Mouse (Mus musculus): ENCODE data around the gene Mob3b. TPM values are rescaled to one million over a fixed set of nuclear protein-coding genes. Genes with fewer than 3 reads are reported as not detected.

The Mob3b gene
- polyA plus RNA-seq, 1 experiment: 4.0 TPM

- H3K4me1 ChIP-seq (ENCODE audit: control insufficient read depth, insufficient read depth, low read length): no peaks in the 10 kb centered on the region
- H3K4me3 ChIP-seq (ENCODE audit: insufficient read depth, low read length): no peak overlapping the region
- no peak overlapping the region for H3K27ac ChIP-seq (ENCODE audit: insufficient read depth, low read length)
- no peak for TF ChIP-seq POLR2A (IDR thresholded peaks at IDR 0.05; ENCODE audit: extremely low read depth, insufficient read depth, low read length)
Measured at GRCm38 (mm10) chr4:34901166-34901565, 256.1 kb downstream of the Mob3b start.

GRCm38 (mm10) chr4:34900155-34900554, 257.1 kb downstream of the Mob3b start:
- Histone ChIP-seq H3K4me3 (ENCODE audit: insufficient read depth, low read length) (no peak overlapping the region), H3K27ac (ENCODE audit: insufficient read depth, low read length) (no peak overlapping the region)
- TF ChIP-seq CTCF (IDR thresholded peaks at IDR 0.05; ENCODE audit: extremely low read depth, insufficient read depth, low read length) (no peak), POLR2A (IDR thresholded peaks at IDR 0.05; ENCODE audit: extremely low read depth, insufficient read depth, low read length) (no peak)

GRCm38 (mm10) chr4:34899322-34899721, 258.0 kb downstream of the Mob3b start:
- Histone ChIP-seq H3K4me1 (ENCODE audit: control insufficient read depth, insufficient read depth, low read length) (no peaks in the 10 kb centered on the region), H3K27ac (ENCODE audit: insufficient read depth, low read length) (no peak overlapping the region), H3K4me3 (ENCODE audit: insufficient read depth, low read length) (no peak overlapping the region)

More at GRCm38 (mm10) chr4:34900155-34900554, 257.1 kb downstream of the Mob3b start:
- no peaks in the 10 kb centered on the region for H3K4me1 ChIP-seq (ENCODE audit: control insufficient read depth, insufficient read depth, low read length)

More at GRCm38 (mm10) chr4:34899322-34899721, 258.0 kb downstream of the Mob3b start:
- no peak for TF ChIP-seq POLR2A (IDR thresholded peaks at IDR 0.05; ENCODE audit: extremely low read depth, insufficient read depth, low read length)
- TF ChIP-seq CTCF (IDR thresholded peaks at IDR 0.05; ENCODE audit: extremely low read depth, insufficient read depth, low read length): no peak

Other genes starting within 250 kb of the Mob3b start
- not detected in 2 replicates for gene Ifnk, start 5.4 kb downstream of the Mob3b start, polyA plus RNA-seq (2012; rRNA removed)
- gene C9orf72, start 68.7 kb upstream of the Mob3b start, polyA plus RNA-seq (2012; rRNA removed): 22.7 and 23.9 TPM in 2 replicates